Mouse (Mus musculus): Measurements from ENCODE around the gene Gm15217.

The Gm15217 gene

DNA sequence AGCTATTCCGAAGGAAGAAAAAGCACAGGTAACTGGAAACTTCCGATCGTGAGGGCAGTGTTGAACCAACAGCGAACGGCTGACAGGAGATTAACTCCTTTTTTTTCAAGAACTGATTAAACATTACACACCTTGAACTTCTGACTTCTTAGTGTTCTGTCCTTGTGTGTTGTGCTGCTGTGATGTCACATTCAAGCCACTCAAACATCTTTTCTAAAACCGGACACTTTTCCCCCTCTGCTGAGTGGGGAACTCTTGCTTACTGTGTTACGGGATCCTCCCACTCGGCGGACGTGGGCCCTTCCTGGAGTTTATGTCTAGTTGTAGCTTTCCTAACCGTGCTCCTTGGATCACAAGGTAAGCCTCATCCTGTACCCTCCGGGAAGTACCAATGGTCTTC, at the start of gene Gm15217:
Gene Gm15217 (plus strand): TSS at position 130 of the 400 bp plus-strand sequence.
- no peak for DNase-seq

DNA sequence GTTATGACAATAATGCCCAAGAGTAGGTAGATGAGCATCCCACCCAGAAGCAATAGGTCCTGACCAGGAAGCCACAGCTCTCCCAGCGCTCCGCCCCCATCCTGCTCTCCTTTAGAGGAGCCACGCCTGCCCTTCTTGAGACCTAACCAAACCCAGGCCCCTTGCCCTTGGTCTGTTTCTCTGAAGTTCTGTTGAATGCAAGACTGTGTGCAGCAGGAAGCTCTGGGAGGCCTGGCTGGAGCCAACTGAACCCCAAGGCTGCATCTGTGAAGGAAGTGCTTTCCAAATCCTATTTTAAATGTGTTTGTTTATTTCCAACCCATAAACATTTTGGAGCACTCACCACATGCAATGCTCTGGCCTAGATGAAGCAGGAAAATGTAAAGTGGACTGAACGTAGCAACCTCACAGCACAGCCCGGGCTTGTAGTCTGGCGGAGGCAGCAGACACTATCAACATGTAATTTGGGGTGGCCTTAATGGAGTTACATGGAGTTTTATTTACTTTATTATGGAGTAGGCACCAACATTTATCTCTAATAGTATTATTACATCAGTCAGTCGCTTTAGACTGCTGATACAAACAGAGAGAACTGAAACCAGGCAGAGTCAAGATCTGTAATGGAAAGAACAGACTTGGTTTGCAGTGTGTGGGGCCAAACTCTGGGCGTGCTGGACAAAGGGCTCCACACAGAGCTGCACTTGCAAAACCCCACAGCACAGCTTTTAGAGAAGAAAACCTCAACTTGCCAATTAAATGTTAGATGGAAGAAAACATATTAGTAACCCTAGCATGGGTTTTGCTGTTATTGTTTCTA, 45.6 kb upstream of the Gm15217 start:
- no peak for DNase-seq

DNA sequence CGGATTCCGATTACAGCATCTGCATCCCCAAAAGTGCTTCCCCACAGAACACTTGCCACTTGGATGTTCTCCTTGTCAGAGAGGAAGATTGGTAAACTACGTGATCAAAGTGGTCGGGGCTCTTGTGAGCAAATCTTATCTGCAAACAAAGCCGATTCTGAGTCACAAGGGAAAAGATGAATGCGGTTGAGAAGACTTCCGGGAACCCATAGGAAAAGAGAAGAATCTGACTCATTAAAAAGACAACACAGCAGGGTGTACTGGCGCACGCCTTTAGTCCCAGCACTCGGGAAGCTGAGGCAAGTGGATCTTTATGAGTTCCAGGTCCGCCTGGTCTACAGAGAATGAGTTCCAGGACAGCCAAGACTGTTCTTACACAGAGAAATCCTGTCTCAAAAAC, 40.4 kb upstream of the Gm15217 start:
- DNase-seq: no peak

DNA sequence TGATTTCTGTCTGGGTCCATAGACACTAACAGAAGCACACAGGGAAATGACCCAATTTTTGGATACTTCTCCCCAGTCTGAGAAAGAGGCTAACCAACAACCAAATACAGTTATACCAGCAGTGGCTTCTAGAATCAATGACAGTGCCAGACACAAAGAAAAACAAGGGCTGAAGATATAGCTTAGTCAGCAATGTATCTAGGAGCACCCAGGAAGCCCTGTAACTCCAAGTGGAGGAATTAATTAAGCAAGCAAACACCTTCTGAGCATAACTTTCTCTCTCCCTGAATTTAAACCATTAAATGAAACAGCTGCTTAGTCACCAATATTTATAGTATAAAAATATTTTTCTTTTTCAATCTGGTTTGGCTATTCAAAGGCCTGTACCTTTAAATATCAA, 34.5 kb upstream of the Gm15217 start:
- no peak for DNase-seq

DNA sequence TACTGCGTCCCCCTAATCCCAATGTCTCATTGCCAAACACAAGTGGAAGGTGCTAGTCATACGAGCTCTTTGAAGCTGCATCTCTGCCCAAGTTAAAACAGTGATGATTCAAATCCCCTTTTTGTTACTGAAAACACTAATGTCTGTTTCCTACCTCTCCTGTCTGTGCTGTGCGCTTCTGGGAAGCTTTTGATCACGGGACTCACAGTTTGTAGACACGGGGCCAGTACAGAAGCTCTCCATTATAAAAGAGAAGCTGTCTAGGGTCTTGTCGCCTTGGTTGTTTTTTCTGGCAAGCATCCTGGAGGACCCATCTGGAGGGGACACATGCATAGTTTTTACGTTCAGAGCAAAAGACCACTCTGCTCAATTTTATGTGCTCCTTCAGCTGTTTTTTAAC, 21.9 kb upstream of the Gm15217 start:
- no peak for DNase-seq

DNA sequence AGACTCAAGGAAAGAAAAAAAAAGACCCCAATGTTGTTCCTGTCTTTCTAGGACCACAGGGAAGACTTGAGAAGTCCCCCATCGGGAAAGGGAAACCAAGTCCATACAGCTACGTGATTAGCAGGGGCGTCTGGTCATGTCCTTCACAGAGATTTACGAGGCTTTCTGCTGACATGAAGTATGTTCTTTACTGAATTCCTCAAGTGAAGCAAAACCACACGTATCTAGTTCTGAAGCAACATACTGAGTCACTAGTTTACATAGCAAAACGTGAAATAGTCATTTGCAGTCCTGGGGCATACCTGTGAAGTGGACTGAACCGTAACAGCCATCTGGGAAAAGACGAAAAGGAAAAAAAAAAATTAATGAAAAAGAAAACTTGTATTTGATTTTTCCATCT, 21.5 kb upstream of the Gm15217 start:
- no peak for DNase-seq

DNA sequence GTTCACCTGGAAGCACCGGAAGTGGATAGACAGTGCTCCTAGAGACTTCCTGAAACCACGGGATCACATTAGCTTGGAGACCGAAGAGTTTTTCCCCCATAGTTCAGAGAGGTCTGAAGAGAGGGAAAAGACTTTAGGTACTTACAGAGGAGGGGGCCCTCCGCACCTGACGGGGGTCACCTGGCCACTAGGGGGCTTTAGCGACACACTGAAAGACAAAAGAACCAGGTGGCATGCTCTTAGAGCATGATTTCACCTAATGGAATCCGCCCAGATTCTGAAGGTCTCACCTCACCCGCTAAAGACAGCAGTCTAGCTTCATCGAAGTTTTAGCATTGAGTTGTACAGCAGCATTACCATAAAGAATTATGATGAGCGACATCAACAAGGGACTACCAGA, 16.0 kb upstream of the Gm15217 start:
- no peak for DNase-seq

DNA sequence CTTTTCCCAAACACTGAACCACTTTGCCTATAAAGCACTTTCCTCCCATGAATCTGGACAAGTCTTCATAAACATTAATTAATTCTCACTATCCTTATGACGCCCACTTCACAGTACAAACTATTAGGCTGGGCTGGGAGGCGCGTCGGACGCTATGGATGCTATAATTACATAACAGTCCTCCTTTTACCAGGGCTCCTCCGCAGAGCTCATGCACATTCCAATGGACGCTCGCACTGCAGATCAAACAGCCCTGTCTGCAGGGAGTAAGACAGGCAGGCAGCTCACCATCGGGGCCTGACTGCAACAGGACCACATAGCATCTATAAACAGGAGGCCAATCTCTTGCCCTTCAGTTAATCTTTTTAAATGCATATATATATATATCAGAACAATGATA, 6.8 kb upstream of the Gm15217 start:
- no peak for DNase-seq

DNA sequence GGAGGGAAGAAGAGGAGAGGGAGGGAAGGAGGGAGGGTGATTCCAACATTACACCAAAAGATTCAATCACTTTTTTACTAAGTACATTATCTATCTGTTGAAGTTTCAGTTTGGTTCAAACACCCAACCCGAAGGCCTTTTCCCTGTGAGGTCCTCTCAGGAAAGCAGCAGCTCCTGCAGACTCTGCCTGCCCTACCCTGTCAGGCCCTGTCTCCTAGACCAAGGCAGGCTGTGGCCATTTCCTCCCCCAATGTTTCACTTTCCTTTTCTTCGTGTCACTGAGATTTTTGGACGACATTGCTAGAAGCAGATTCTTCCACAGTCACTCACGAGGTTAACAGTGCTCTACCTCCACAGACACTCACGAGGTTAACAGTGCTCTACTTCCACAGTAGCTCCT, 3.4 kb upstream of the Gm15217 start:
- no peak for DNase-seq

DNA sequence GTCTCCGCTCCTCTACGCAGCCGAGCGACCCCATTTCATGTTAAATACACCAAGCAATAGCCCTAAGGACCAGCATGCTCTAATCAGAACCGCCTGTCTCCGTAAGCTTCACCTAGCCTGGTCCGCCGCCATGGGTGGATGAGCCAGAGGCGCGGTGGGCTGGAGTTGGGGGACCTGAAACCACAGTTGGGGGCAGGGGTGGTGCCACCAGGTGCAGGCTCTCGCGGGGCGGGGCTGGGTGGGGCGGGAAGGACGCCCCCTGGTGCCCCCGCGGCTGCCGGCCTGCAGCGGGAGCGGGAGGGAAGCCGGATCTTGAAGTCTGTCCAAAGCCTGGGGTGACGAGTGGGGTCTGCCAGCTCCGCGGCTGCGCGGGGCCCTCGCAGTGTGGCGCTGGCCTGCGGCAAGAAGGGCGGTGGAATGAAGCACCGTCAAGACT, 1.1 kb downstream of the Gm15217 start:
- DNase-seq: no peak

DNA sequence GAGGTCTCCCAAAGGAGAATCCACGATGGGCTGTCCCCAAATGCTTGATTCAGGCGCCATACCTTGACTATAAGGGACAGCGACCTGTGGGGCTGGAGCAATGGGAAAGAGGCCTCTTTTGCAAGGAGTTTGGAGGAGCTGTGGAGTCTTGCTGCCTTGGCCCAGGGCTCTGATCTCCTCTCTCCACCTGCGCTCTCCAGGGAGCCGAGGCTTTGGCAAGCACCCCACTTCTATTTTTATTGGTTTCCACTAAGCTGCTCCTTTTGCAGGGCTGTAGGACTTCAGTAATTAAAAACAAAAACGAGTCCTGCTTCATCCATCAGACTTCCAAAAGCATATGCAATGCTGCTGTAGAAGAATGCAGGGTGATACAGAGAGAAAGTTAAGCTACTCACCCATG, 2.2 kb downstream of the Gm15217 start:
- peak; percentile 44 for DNase-seq

DNA sequence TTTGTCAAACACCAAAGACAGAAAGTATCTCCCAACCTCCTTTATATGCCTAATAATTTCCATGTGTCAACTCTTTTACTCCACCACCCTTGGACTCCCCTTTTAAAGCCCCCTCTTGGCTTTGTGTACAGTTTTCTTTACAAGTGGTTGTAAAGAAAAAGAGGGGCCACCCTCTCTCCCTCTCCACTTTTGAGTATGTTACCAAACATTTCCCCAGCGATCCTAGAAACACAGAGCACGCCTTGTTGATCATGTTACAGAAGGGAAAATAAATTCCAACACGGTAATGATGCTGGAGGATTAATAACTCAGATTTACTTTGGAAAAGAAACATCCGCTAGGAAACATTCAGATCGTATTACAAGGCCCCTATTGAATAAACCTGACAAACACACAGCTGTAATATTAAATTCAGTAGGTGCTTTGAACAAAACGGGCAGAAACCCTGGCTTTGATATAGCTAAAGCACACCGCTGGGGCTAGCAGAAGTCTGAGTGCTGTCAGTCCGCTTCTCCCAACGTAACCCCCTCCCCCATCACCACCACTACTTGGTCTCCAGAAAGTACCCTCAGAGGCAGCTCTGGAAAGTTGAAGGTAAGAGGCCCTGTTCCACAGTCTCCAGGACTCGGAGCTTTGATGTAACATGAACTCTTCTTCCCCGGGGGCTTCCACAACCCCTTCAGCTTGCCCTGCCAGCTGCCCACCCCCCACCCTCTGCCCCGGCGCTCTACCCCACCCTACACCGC, 5.9 kb downstream of the Gm15217 start:
- no peak for DNase-seq

DNA sequence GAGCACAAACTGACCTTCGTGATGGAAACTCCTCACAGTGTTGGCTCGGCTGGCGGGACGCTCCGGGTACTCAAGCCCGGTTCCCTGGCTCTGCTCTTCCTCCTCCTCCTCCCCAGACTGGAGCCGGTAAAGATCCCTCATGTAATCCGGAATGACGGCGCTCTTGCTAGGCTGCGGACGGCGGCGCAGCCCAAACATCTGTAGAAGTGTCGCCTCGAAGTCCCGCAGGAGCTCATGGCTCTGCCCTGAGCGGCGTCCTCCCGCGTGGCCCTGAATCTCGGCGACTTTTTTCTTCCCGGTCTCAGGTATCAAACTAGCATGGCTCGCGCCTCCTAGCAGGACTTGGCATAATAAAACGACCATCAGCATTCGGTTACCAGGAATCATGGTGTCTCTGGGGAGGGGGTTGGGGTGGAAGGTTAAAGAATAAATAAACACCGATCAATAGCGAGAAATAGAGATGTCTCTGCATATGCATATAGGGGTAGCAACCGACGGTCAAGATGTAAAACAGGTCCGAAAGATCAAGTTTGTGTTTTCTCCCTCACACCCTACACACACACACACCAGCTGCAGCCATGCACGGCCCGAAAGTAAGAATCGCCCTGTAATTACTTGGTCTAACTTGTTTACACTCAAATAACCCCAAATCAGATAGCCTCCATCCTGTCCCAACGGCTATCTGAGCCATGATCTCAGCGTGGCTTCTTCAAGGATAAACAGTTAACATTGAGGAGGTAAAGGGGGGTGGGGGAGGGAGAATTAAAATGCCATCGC, 6.7 kb downstream of the Gm15217 start:
- DNase-seq: no peak

DNA sequence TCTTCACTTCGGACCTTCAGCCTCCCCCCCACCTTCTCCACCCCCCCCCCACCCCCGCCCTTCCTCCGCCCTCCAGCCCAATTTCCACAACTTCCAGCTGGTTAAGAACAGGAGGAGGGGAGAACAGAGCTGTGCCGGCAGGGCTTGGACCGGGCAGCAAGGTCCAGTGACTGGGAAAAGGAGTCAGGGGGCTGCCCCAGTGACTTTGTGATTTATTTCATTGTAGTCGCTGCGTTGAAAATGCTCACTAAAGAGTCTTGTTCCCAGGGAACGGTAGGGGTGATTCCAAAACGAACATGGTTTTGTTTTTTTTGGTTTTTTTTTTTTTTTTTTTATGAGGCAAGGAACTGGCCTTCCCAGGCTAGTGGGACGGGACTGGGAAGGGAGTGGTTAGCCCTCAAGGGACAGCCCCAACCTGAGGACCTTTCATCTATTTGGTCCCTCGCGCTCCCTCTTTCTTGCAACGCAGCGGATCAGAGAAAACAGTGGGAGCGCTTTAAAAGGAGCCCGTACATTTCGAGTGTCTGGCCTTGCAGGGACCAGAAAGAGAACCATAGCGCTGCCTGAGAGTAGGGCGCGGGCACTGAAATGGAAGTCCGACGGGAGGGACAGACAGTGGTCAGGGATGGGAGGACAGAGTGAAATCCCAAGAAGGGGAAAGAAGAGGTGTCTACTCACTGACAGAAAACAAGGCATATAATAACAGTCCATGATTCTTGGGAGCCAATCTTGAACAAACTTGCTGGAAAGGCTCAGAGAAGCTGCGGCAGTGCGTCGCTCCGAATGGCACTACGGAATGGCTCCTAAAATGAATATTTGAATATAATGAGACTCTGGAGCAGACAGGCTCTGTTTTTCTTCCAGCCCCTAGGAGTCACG, 7.5 kb downstream of the Gm15217 start:
- DNase-seq: no peak

DNA sequence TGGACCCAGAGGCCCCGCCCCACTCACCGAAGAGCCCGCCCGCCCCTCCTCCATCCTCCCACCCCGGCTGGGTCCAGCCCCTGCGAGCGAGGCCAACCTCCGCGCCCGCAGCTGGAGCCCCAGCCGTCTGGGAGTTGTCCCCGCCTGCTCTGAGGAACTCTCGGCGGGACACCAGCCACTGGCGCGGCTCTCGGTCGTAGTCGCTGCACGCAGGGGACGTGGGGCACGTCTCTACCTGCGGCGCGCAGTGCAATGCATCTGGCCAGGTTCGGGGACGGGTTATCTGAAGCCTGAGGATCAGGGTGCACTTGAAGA, 8.1 kb downstream of the Gm15217 start:
- DNase-seq: no peak

DNA sequence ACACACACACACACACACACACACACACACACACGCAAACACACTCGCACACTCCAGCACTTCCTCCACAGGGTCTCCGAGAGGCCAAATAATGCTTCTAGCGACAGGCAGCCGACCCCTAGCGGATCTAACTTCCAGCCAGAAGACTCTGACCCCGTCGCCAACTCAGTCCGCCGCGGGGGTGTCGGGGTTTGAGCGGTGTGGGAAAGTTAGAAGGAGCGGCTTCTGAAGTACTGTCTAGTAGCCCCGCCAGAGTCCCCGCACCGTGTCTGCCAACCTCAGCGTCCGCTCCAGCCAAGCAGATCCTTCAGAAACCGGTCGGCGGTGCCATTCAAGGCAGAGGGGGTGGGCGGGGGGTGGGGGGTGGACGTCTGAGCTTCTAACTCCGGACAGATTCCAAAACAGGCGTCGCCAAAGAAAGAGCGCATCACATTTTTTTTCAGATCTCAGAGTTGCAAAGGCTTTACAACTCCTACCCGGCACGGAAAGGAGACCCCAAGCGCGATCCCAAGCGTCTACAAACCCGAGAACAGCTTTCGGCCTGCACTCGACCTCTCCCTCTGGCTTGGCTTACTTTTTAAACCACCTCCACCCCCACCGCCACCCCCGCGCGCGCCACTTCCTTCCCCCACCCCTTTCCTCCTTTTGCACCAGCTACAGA, 8.7 kb downstream of the Gm15217 start:
- DNase-seq: no peak

DNA sequence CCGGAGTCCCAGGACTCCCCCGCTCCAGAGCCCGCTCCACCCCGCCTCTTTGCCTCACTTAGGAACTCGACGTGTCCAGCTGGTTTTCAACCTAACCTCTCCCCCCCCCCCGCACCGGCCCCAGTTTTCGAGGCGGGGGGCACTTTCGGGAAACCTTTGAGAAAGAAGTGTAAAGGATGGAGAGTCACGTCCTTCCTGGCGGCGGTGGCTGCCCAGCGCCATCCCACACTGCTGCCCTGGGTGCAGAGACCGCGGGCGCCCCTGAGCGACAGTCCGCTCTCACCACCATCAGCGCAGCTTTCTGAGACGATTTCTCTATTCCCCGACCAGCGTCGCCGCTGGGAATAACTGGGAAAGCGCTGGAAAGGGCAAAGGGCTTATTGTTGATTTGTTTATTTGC, 9.4 kb downstream of the Gm15217 start:
- DNase-seq: no peak

DNA sequence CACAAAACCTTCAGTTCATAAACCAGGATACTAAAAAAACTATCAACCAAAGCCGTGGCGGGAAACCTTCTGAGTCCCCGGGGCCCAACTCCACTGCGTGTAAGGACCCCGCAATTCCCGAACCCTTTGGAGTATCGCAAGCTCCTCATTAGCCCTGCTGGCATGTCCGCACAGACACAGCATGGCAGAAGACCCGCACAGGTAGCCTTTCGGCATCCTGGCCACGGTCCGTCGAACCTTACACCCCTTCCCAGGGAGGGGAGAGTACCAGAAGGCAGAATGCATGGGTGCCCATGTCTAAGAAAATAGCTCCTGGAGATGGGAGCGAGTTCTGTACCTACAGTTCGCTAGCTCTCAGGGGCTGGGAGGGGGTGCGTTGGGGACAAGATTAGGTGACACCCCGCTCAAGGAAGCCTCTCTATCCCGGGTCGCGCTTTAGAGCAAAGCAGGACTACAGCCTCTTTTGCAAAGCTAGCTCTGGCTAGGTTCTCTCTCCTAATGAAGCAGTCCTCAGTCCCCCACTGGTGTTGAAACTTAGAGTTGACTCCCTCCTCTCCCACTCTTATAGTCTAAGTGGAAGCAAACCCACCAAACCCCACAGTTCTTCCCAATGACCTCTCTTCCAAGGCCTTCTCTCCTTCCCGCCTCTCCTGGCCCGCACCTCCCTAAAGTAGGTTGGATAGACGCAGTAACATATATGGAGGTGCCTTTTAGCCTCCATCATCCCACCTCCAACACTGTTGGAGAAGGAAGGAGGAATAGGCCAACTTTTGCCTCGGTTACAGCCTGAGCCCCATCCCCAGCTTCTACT, 10.4 kb downstream of the Gm15217 start:
- DNase-seq: no peak

DNA sequence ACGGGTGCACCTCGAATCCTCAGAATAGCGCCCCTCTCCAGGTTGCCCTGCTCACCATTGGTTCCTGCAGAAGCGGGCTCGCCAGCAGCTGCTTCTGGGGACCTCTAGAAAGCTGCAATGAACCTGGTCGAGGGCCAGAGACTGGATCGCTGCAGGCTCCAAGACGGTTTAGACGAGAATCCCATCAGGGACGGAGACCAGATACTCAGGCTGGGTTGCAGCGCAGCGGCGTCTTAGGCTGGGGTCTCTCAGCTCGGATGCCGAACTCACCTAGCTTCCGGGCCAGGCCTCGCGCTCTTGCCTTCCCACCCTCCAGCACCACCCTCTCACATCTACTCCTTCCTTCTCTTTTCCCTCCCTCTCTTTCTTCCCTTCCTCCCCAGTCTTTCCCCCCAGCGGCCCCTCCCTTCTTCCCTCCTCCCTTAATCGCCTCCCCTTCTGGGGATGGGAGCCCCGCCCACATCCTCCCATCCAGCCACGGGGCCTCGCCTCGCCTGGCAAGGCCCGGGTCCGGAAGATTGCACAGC, 11.1 kb downstream of the Gm15217 start, which contains the start of gene Bmp4:
Gene Bmp4 (minus strand): TSS at position 421 of the 527 bp plus-strand sequence.
- DNase-seq: no peak

DNA sequence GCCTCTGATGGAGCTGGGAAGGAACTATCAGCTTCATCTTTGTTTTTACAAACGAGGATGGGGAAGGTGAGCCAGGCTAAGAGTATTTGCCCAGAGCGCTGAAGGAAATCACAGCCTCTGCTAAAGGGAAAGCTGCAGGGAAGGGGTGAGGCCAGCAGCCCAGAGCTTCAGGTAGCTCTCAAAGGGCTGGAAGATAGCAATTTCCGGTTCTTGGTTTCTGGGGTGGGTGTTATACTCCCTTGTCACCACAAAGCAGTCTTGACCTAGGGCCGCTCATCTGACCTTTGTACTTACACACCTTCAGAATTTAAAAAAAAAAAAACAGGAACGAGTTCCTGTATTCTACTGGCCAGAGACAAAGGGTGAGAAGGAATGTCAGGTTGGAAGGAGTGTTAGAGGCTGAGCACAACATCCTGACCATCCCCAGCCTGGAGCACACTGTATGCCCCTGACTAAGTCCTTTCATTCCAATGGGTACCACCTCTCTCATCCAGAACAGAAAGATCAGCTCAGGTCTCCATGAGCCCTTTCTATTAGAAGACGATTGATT, 12.5 kb downstream of the Gm15217 start:
- no peak for DNase-seq

All from cerebellum, adult 11-12 months (tissue).